11 mouse cellular contexts compared by ENCODE assay signal in genomic region chr2:169481731-169482465, GRCm38 (mm10).
DNase-seq lines count a peak whose midpoint lies in the region; ATAC-seq and TF ChIP-seq lines count a peak whose summit lies in the region.
"Had no signal": no experiment of that assay in that cellular context is flagged by ENCODE, and none has a peak within 500 bp of the region (broad histone marks: within the 10 kb centered on the region; RNA-seq: fewer than 3 reads in every experiment).

No protein-coding gene starts in this region.

- WGBS in hindbrain, embryonic 14.5 days, result 64% methylated on average over 15 of the region's 15 CpGs
- WGBS in hindbrain, embryonic 10.5 days, result 79% methylated on average over 15 of the region's 15 CpGs
- 52% methylated on average over 15 of the region's 15 CpGs for WGBS in forebrain, postnatal 0 days
- WGBS in lung, postnatal 0 days, result 42% methylated on average over 15 of the region's 15 CpGs

- TF ChIP-seq CTCF in forebrain, postnatal 0 days (IDR thresholded peaks at IDR 0.05; ENCODE audit: low read depth), result no peak
- TF ChIP-seq CTCF in lung, postnatal 0 days (IDR thresholded peaks at IDR 0.05), result no peak

- no peak overlapping the region for H3K9ac ChIP-seq in hindbrain, embryonic 14.5 days
- no peak overlapping the region for H3K9ac ChIP-seq in forebrain, postnatal 0 days
- no peak overlapping the region for H3K9ac ChIP-seq in lung, postnatal 0 days (replicated peaks; ENCODE audit: low read depth)
- H3K9ac ChIP-seq: lung, embryonic 14.5 days had no signal

- no peaks in the 10 kb centered on the region for H3K36me3 ChIP-seq in hindbrain, embryonic 14.5 days (replicated peaks; ENCODE audit: control insufficient read depth, insufficient read depth)
- H3K36me3 ChIP-seq in hindbrain, embryonic 10.5 days, result no peaks in the 10 kb centered on the region
- no peaks in the 10 kb centered on the region for H3K36me3 ChIP-seq in forebrain, postnatal 0 days (ENCODE audit: insufficient read depth)
- no peaks in the 10 kb centered on the region for H3K36me3 ChIP-seq in lung, postnatal 0 days (ENCODE audit: insufficient read depth, low read length)

- DNase-seq in hindbrain, embryonic 14.5 days (ENCODE audit: low spot score), result no peak
- no peak for DNase-seq in hindbrain, embryonic 10.5 days (ENCODE audit: low spot score)
- peak; percentile 11 for DNase-seq in urinary bladder, postnatal 25 days (ENCODE audit: low spot score)
- no peak for DNase-seq in urinary bladder, adult 2 months (ENCODE audit: low spot score)
- DNase-seq in forebrain, postnatal 0 days, result peak; percentile 26
- no peak for DNase-seq in gastrocnemius, adult 18-20 months (ENCODE audit: low spot score)
- no peak for DNase-seq in lung, postnatal 4 days
- DNase-seq in lung, postnatal 0 days (ENCODE audit: low spot score), result no peak
- DNase-seq: heart, adult 2 months; layer of hippocampus, postnatal 36 days had no signal

- no peaks in the 10 kb centered on the region for H3K27me3 ChIP-seq in hindbrain, embryonic 14.5 days (ENCODE audit: control insufficient read depth, insufficient read depth, low read length)
- H3K27me3 ChIP-seq in hindbrain, embryonic 10.5 days (ENCODE audit: insufficient read depth, poor library complexity, severe bottlenecking), result no peaks in the 10 kb centered on the region
- H3K27me3 ChIP-seq in forebrain, postnatal 0 days (ENCODE audit: insufficient read depth, low read length), result no peaks in the 10 kb centered on the region
- no peaks in the 10 kb centered on the region for H3K27me3 ChIP-seq in lung, postnatal 0 days (replicated peaks; ENCODE audit: insufficient read depth, low read length)

- peaks cover 8% of the 10 kb centered on the region; the same call in 1 of the 2 replicates for H3K4me1 ChIP-seq in hindbrain, embryonic 14.5 days (replicated peaks; ENCODE audit: control insufficient read depth, insufficient read depth, low read length)
- H3K4me1 ChIP-seq in hindbrain, embryonic 10.5 days (replicated peaks), result 0 out of 2 replicates have a peak, but pooled peaks cover 3% of the 10 kb centered on the region
- no peaks in the 10 kb centered on the region; the same call in 1 of the 2 replicates for H3K4me1 ChIP-seq in forebrain, postnatal 0 days (ENCODE audit: insufficient read depth)
- H3K4me1 ChIP-seq in lung, postnatal 0 days (ENCODE audit: insufficient read depth, low read depth, low read length), result no peaks in the 10 kb centered on the region

- no peak for TF ChIP-seq EP300 in lung, postnatal 0 days (IDR thresholded peaks at IDR 0.05)

- peak; percentile 48; the same call in 1 of the 2 replicates for ATAC-seq in hindbrain, embryonic 14.5 days (ENCODE audit: low FRiP score)
- no peak for ATAC-seq in forebrain, postnatal 0 days
- ATAC-seq in lung, postnatal 0 days, result no peak

- H3K9me3 ChIP-seq in hindbrain, embryonic 14.5 days (ENCODE audit: control insufficient read depth, low read length), result no peaks in the 10 kb centered on the region
- peaks cover 5% of the 10 kb centered on the region; the same call in 1 of the 2 replicates for H3K9me3 ChIP-seq in hindbrain, embryonic 10.5 days
- no peaks in the 10 kb centered on the region for H3K9me3 ChIP-seq in forebrain, postnatal 0 days (ENCODE audit: low read length)
- H3K9me3 ChIP-seq in lung, postnatal 0 days (ENCODE audit: low read length), result no peaks in the 10 kb centered on the region

- no peak overlapping the region for H3K4me2 ChIP-seq in hindbrain, embryonic 14.5 days (replicated peaks)
- no peak overlapping the region for H3K4me2 ChIP-seq in forebrain, postnatal 0 days (ENCODE audit: low read depth)
- no peak overlapping the region for H3K4me2 ChIP-seq in lung, postnatal 0 days (replicated peaks; ENCODE audit: low read depth, low read length)
- H3K4me2 ChIP-seq: lung, embryonic 14.5 days had no signal

- no peak overlapping the region for H3K4me3 ChIP-seq in hindbrain, embryonic 14.5 days (replicated peaks; ENCODE audit: low read length)
- H3K4me3 ChIP-seq in hindbrain, embryonic 10.5 days, result no peak overlapping the region
- no peak overlapping the region for H3K4me3 ChIP-seq in forebrain, postnatal 0 days (ENCODE audit: low read depth, low read length)
- no peak overlapping the region for H3K4me3 ChIP-seq in lung, postnatal 0 days (ENCODE audit: low read depth, low read length)
- H3K4me3 ChIP-seq: heart, adult 2 months had no signal

- H3K27ac ChIP-seq in hindbrain, embryonic 14.5 days, result no peak overlapping the region
- no peak overlapping the region for H3K27ac ChIP-seq in hindbrain, embryonic 10.5 days
- H3K27ac ChIP-seq in forebrain, postnatal 0 days (ENCODE audit: low read depth, low read length), result no peak overlapping the region
- no peak overlapping the region for H3K27ac ChIP-seq in lung, postnatal 0 days (ENCODE audit: low read length)
- H3K27ac ChIP-seq: heart, adult 2 months had no signal

Comparison
In these comparisons a context has a peak if more than half of its experiments do, and no peak if none do; other contexts are left out.
1. DNase-seq: peak in urinary bladder, postnatal 25 days (single experiment) and forebrain, postnatal 0 days (single experiment); none in hindbrain, embryonic 14.5 days (single experiment), hindbrain, embryonic 10.5 days (single experiment), urinary bladder, adult 2 months (single experiment), gastrocnemius, adult 18-20 months (single experiment), lung, postnatal 4 days (0 of 2) and lung, postnatal 0 days (single experiment).